Mouse (Mus musculus): ENCODE results near the gene Clec12b.

DNA sequence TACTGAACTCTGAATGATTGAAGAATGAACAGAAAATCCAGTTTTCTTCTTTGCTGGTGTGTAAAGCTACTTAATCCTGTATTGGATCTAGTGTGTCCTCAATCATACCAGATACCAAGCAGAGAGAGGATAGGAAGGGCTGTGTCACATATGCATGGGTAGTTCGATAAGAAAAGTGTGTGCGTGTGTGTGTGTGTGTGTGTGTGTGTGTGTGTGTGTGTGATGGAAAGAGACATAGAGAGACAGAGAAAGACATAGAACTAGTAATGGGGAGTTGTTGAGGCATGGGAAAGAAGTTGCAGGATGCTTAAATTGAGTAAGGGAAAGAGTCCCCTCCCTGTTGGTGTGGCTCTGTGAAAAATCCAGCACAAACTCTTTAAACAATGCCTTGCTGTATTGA is at the start of gene Clec12b:
- TF ChIP-seq CTCF (conservative IDR thresholded peaks at IDR 0.05 in 1 of 2, IDR thresholded peaks at IDR 0.05 in 1 of 2; ENCODE audit: low read depth in 2 of 2, low read length in 2 of 2): no peak
- no peak for TF ChIP-seq BHLHE40 (IDR thresholded peaks at IDR 0.05; ENCODE audit: low read depth, low read length)
- no peak for TF ChIP-seq CHD2 (IDR thresholded peaks at IDR 0.05; ENCODE audit: low read length)
- no peak for TF ChIP-seq POLR2A (IDR thresholded peaks at IDR 0.05; ENCODE audit: low read depth, low read length)
- TF ChIP-seq NELFE (IDR thresholded peaks at IDR 0.05; ENCODE audit: low read depth, low read length): no peak
- TF ChIP-seq EP300 (IDR thresholded peaks at IDR 0.05; ENCODE audit: low read length): no peak
- no peak for TF ChIP-seq MAX (IDR thresholded peaks at IDR 0.05; ENCODE audit: low read length)
- TF ChIP-seq USF1 (IDR thresholded peaks at IDR 0.05; ENCODE audit: low read depth, low read length): no peak
